Mouse (Mus musculus) hindbrain, embryonic 12.5 days (tissue): ENCODE data around the gene Gcm1. TPM values are rescaled to one million over a fixed set of nuclear protein-coding genes. Genes with fewer than 3 reads are reported as not detected.

Experiments
- ATAC-seq: fragments of 200-750 bp; cut with Nextera tagmentation; 2 replicates; pipeline ENCODE4 v1.8.0; 2017; ENCODE audit warnings: moderate TSS enrichment; ENCODE audit not compliant: low FRiP score
- H3K27ac ChIP-seq: fragments of 300-500 bp; sonication (generic); 2 replicates; pipeline ENCODE4 v1.5.1; 2016; ENCODE audit warnings: mild to moderate bottlenecking
- H3K27me3 ChIP-seq: fragments of 300-500 bp; sonication (generic); 2 replicates; pipeline ENCODE4 v1.6.1; 2016; ENCODE audit warnings: mild to moderate bottlenecking
- H3K36me3 ChIP-seq: fragments of 300-500 bp; sonication (generic); 2 replicates; pipeline ENCODE4 v1.6.1; 2016; ENCODE audit warnings: mild to moderate bottlenecking
- H3K4me1 ChIP-seq: fragments of 300-500 bp; sonication (generic); 2 replicates; pipeline ENCODE4 v1.6.1; 2016
- H3K4me2 ChIP-seq: fragments of 300-500 bp; sonication (generic); replicated peaks from 2 replicates; pipeline ENCODE4 v1.6.1; 2016; ENCODE audit warnings: mild to moderate bottlenecking
- H3K4me3 ChIP-seq: fragments of 300-500 bp; sonication (generic); 2 replicates; pipeline ENCODE4 v1.5.1; 2016; ENCODE audit warnings: mild to moderate bottlenecking
- H3K9ac ChIP-seq: fragments of 300-500 bp; sonication (generic); 2 replicates; pipeline ENCODE4 v1.6.1; 2016; ENCODE audit warnings: mild to moderate bottlenecking, moderate library complexity
- H3K9me3 ChIP-seq: fragments of 300-500 bp; sonication (generic); replicated peaks from 2 replicates; pipeline ENCODE4 v1.6.1; 2016; ENCODE audit warnings: mild to moderate bottlenecking
- WGBS: fragments of 180-500 bp; shearing (Covaris S2); methylation state at CpG from one replicate; pipeline ENCODE4 v1.1.7; 2016; 5-methylcytosine and 5-hydroxymethylcytosine counted together
- polyA plus RNA-seq: library from polyadenylated mRNA; unstranded; fragments of >200 nt; fragmentation: Nextera tagmentation; extraction: Ambion mirVana; gene quantifications from 2 replicates; pipeline ENCODE4 v1.2.1, GENCODE M21; 2016

Gene Gcm1
- polyA plus RNA-seq: not detected in 2 replicates

DNA sequence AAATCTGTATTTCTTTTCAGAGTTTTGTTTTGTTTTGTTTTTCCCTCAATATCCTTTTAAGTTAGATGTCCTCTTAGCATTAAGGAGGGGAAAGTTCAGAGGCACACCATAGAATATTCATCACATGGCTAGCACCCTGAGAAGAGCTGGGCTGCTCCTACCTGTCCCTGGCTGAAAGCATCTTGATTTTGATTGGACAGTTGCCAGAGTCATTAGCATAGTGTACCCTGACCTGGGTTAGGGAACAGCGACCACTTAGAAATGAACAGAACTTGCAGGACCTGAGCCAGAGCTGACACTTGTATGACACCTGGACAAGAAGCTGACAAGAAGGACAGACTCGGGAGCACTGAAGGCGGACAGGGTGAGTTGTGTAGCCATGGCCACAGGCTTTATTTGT lies at the start of gene Gcm1:
Gene Gcm1, plus strand, starts transcription at position 248 of the 400 bp plus-strand sequence.
- Histone ChIP-seq H3K36me3 (no peaks in the 10 kb centered on the region), H3K9me3 (no peaks in the 10 kb centered on the region), H3K27ac (no peak within 1 kb of the TSS), H3K27me3 (no peaks in the 10 kb centered on the region), H3K4me1 (no peaks in the 10 kb centered on the region), H3K4me2 (no peak within 1 kb of the TSS), H3K9ac (no peak within 1 kb of the TSS), H3K4me3 (no peak within 1 kb of the TSS)
- 58% methylated on average over 3 of the region's 3 CpGs for WGBS
- no peak for ATAC-seq

DNA sequence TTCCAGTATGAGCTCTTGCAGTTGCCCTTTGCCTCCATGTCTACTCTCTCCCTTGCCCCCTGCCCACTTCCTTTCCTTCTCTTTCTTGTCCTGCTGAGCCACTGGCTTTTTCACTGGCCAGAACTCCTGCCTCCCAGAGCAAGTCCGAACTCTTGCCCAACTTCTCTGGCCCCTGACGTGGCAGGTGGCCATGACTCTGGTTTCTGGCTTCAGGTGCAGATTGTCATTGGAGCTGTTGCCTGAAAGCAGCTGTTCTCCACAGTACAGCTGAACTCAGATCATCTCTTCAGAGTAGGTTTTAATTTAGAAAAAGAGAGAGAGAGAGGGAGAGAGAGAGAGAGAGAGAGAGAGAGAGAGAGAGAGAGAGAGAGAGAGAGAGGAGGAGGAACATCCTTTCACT lies 48.4 kb upstream of the Gcm1 start:
- Histone ChIP-seq H3K4me2 (no peak overlapping the region), H3K9ac (no peak overlapping the region), H3K9me3 (no peaks in the 10 kb centered on the region), H3K27ac (no peak overlapping the region), H3K4me1 (peaks cover 3% of the 10 kb centered on the region; the same call in 1 of the 2 replicates), H3K4me3 (no peak overlapping the region), H3K36me3 (no peaks in the 10 kb centered on the region), H3K27me3 (no peaks in the 10 kb centered on the region)
- ATAC-seq: no peak
- 78% methylated on average over 2 of the region's 2 CpGs for WGBS

DNA sequence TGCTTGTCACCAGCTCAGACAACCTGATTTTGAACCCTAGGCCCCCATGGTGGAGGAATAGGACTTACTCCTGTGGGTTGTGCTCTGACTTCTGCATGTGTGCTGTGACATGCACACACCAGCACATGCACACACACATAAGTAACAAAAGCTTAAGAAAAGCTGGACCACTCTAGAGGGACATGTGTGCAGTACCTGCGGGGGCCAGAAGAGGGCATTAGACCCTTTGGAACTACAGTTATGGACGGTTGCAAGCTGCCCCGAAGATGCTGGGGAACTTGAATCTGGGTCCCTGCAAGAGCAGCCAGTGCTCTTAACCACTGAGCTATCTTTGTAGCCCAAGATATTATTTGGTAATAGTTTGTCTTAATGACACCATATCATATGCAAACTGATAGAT lies 46.2 kb upstream of the Gcm1 start:
- H3K36me3 ChIP-seq: no peaks in the 10 kb centered on the region
- no peak overlapping the region for H3K27ac ChIP-seq
- peaks cover 3% of the 10 kb centered on the region; the same call in 1 of the 2 replicates for H3K4me1 ChIP-seq
- 53% methylated on average over 3 of the region's 3 CpGs for WGBS
- H3K4me2 ChIP-seq: no peak overlapping the region
- H3K9ac ChIP-seq: no peak overlapping the region
- no peaks in the 10 kb centered on the region for H3K27me3 ChIP-seq
- ATAC-seq: no peak
- H3K4me3 ChIP-seq: no peak overlapping the region
- H3K9me3 ChIP-seq: no peaks in the 10 kb centered on the region

- no peak overlapping the region for H3K4me2 ChIP-seq
- H3K4me1 ChIP-seq: peaks cover 3% of the 10 kb centered on the region; the same call in 1 of the 2 replicates
- WGBS: 57% methylated on average over 19 of the region's 19 CpGs
- H3K4me3 ChIP-seq: no peak overlapping the region
- H3K9ac ChIP-seq: no peak overlapping the region
- H3K27ac ChIP-seq: no peak overlapping the region
- no peaks in the 10 kb centered on the region for H3K36me3 ChIP-seq
- ATAC-seq: peak; percentile 73; the same call in 1 of the 2 replicates
- no peaks in the 10 kb centered on the region for H3K9me3 ChIP-seq
- no peaks in the 10 kb centered on the region for H3K27me3 ChIP-seq
Measured at GRCm38 (mm10) chr9:78006209-78007001, 45.3 kb upstream of the Gcm1 start.

DNA sequence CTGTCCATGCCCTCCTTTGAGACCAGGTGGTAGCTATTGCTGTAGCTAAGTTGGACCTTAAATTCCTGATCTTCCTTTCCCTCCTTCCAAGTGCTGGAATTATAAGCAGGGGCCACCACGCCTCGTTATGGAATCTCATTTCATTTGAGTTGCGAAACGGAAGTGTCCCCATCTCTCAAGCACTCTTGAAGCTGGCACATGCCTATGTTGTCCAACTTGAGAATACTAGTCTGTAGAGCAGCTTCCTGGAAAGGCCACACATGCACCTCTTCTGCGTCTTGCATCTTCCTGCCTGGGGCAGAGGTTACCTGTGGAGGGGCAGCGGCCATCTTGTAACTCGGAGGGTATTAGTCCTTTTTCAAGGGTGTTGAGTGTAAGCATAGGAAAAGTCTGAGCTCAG lies 42.3 kb upstream of the Gcm1 start:
- WGBS: 90% methylated on average over 7 of the region's 7 CpGs
- Histone ChIP-seq H3K4me2 (no peak overlapping the region), H3K27me3 (no peaks in the 10 kb centered on the region), H3K9ac (no peak overlapping the region), H3K36me3 (no peaks in the 10 kb centered on the region), H3K9me3 (no peaks in the 10 kb centered on the region), H3K4me3 (no peak overlapping the region), H3K27ac (no peak overlapping the region), H3K4me1 (peaks cover 3% of the 10 kb centered on the region; the same call in 1 of the 2 replicates)
- ATAC-seq: no peak

- WGBS: 94% methylated on average over 5 of the region's 5 CpGs
- peaks cover 3% of the 10 kb centered on the region; the same call in 1 of the 2 replicates for H3K4me1 ChIP-seq
- H3K9ac ChIP-seq: no peak overlapping the region
- ATAC-seq: no peak
- H3K36me3 ChIP-seq: no peaks in the 10 kb centered on the region
- no peaks in the 10 kb centered on the region for H3K27me3 ChIP-seq
- no peak overlapping the region for H3K4me2 ChIP-seq
- no peaks in the 10 kb centered on the region for H3K9me3 ChIP-seq
- H3K4me3 ChIP-seq: no peak overlapping the region
- no peak overlapping the region for H3K27ac ChIP-seq
Measured at GRCm38 (mm10) chr9:78010187-78010586, 41.5 kb upstream of the Gcm1 start.

DNA sequence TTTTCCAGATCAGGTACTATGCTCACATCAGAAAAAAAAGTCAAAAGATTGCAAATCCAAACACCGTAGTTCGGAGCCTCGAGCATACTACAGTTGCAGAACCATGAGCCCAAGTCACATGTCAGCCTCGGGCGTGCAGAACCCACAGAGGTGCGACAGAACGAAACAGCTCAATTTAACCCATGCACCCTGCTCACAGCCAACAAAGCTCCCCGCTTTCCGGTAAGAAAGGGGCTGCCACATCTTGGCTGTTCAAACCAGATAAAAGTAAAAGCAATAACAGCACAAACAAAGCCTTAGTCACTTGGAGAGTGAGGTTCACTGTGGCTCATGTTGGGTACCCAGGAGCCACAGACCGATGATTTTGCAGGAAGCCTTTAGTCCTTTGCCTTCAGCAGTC lies 41.0 kb upstream of the Gcm1 start:
- no peak overlapping the region for H3K4me3 ChIP-seq
- H3K27ac ChIP-seq: no peak overlapping the region
- 84% methylated on average over 10 of the region's 10 CpGs for WGBS
- no peaks in the 10 kb centered on the region for H3K27me3 ChIP-seq
- peaks cover 3% of the 10 kb centered on the region; the same call in 1 of the 2 replicates for H3K4me1 ChIP-seq
- H3K9ac ChIP-seq: no peak overlapping the region
- no peaks in the 10 kb centered on the region for H3K36me3 ChIP-seq
- no peak for ATAC-seq
- no peak overlapping the region for H3K4me2 ChIP-seq
- no peaks in the 10 kb centered on the region for H3K9me3 ChIP-seq

DNA sequence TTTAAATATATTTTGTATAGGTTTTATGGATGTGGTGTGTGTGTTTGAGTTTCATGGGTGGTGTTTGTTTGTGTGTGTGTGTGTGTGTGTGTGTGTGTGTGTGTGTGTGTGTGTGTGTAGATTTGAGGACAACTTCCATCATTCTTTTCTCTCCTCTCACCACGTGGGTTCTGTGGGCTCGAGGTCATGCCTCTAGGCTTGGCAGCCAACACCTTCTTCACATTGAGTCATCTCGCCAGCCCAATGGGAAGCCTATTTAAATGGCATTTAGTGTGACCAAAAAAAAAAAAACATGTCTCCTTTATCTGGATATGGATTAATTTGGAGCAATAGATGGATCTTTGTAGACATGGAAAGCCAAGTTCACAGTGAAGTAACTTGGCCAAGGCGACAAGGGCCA lies 39.7 kb upstream of the Gcm1 start:
- H3K4me3 ChIP-seq: no peak overlapping the region
- WGBS: 87% methylated on average over 4 of the region's 4 CpGs
- H3K27me3 ChIP-seq: no peaks in the 10 kb centered on the region

DNA sequence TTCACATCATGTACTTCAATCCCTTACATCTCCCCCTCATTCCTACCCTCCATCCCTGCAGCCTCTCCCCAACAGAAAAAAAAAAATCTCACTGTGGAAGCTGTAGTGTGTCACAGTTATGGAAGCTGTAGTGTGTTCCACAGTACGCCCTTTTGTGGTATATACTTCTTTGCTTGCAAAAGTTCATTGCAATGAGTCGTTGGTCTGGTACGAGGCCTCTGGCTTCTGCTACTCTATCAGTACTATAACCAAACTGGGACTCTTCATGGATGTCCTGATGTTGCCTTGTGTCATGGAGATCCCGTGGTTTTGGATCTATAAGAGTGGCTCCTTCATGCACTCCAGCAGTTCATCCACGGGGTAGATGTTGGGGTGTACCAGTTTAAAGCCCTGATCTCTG lies 39.0 kb upstream of the Gcm1 start:
- H3K36me3 ChIP-seq: no peaks in the 10 kb centered on the region
- no peak for ATAC-seq
- H3K4me1 ChIP-seq: no peaks in the 10 kb centered on the region
- H3K27ac ChIP-seq: no peak overlapping the region
- no peak overlapping the region for H3K4me2 ChIP-seq
- no peaks in the 10 kb centered on the region for H3K9me3 ChIP-seq
- 87% methylated on average over 5 of the region's 5 CpGs for WGBS
- no peak overlapping the region for H3K9ac ChIP-seq
- H3K4me3 ChIP-seq: no peak overlapping the region
- H3K27me3 ChIP-seq: no peaks in the 10 kb centered on the region

More for the DNA sequence above, 39.7 kb upstream of the Gcm1 start:
- H3K9me3 ChIP-seq: no peaks in the 10 kb centered on the region
- ATAC-seq: no peak
- no peak overlapping the region for H3K4me2 ChIP-seq
- H3K9ac ChIP-seq: no peak overlapping the region
- no peaks in the 10 kb centered on the region for H3K36me3 ChIP-seq
- no peak overlapping the region for H3K27ac ChIP-seq
- no peaks in the 10 kb centered on the region for H3K4me1 ChIP-seq

- no peak overlapping the region for H3K4me2 ChIP-seq
- H3K9ac ChIP-seq: no peak overlapping the region
- no peaks in the 10 kb centered on the region for H3K36me3 ChIP-seq
- WGBS: 39% methylated on average over 1 of the region's 1 CpGs
- no peaks in the 10 kb centered on the region for H3K27me3 ChIP-seq
- no peak overlapping the region for H3K4me3 ChIP-seq
- ATAC-seq: no peak
- no peak overlapping the region for H3K27ac ChIP-seq
- H3K9me3 ChIP-seq: no peaks in the 10 kb centered on the region
- H3K4me1 ChIP-seq: no peaks in the 10 kb centered on the region
Measured at GRCm38 (mm10) chr9:78013813-78014212, 37.9 kb upstream of the Gcm1 start.

GRCm38 (mm10) chr9:78015816-78016215 lies 35.9 kb upstream of the Gcm1 start:
- Histone ChIP-seq H3K9ac (no peak overlapping the region), H3K36me3 (no peaks in the 10 kb centered on the region), H3K27ac (no peak overlapping the region), H3K27me3 (no peaks in the 10 kb centered on the region), H3K4me2 (no peak overlapping the region), H3K9me3 (no peaks in the 10 kb centered on the region), H3K4me3 (no peak overlapping the region), H3K4me1 (peaks cover 3% of the 10 kb centered on the region)
- WGBS: 75% methylated on average over 7 of the region's 7 CpGs
- no peak for ATAC-seq

DNA sequence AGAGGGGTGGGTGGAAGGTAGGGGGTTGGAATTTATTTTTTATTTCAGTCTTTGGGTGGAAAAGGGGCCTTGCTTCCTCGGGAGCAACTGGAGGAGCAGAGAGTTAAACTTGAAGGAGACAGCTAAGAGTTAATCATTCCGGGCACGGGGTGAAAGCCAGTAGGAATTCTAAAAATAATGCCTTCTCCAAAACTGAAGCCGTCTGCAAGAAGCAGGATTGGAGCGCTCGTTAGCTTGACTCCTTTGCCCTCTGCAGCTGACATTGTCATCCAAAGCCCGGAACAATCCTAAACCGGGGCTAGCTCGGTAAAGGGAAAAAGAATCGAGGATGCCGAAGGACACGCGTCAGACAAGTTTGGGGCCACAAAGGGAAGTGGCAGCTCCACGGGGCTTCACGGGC lies 35.4 kb upstream of the Gcm1 start:
- Histone ChIP-seq H3K27me3 (no peaks in the 10 kb centered on the region), H3K9ac (no peak overlapping the region), H3K27ac (no peak overlapping the region), H3K9me3 (no peaks in the 10 kb centered on the region), H3K4me1 (peaks cover 7% of the 10 kb centered on the region), H3K4me2 (0 out of 2 replicates have a peak overlapping the region, but pooled peaks have one; percentile 17), H3K4me3 (no peak overlapping the region), H3K36me3 (no peaks in the 10 kb centered on the region)
- 63% methylated on average over 15 of the region's 15 CpGs for WGBS
- no peak for ATAC-seq

DNA sequence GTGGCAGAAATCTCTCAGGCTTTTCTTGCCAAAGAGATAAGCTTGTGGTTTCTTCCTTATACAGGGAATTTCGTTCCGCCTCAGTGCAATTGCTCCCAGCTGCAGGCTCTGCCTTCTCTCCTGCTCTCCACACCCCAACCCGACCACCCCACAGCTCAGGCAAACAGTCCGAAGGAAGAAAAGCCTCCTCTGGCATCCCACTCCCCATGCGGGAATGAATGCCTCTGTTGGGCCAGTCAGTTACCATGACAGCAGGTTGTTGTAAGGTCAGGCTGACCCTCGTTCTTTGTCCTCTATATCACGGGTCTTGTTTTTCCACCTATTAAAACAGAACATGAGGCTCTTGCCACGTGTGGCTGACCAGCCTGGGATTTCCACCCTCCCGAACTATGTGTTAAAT lies 30.5 kb upstream of the Gcm1 start:
- WGBS: 11% methylated on average over 9 of the region's 9 CpGs

More for the DNA sequence above, 30.5 kb upstream of the Gcm1 start:
- Histone ChIP-seq H3K4me3 (no peak overlapping the region), H3K4me1 (peaks cover 12% of the 10 kb centered on the region), H3K36me3 (no peaks in the 10 kb centered on the region), H3K9ac (no peak overlapping the region), H3K4me2 (no peak overlapping the region), H3K9me3 (no peaks in the 10 kb centered on the region), H3K27ac (no peak overlapping the region; the same call in 1 of the 2 replicates), H3K27me3 (peaks cover 12% of the 10 kb centered on the region)
- peak; percentile 77 for ATAC-seq
